Mouse (Mus musculus) liver, embryonic 14.5 days (tissue): ENCODE measurements around the gene Pabpc4. TPM values are rescaled to one million over a fixed set of nuclear protein-coding genes. Genes with fewer than 3 reads are reported as not detected.
"Not testable (repeated sequence)": the region's sequence is repeated elsewhere in the genome, so short reads cannot be mapped to it uniquely, and the experiment has no call there.

Experiments
- ATAC-seq: fragments of 200-750 bp; cut with Nextera tagmentation; 2 replicates; pipeline ENCODE4 v1.8.0; 2017; ENCODE audit warnings: moderate number of reproducible peaks, mild to moderate bottlenecking, moderate library complexity; ENCODE audit not compliant: insufficient read depth
- DNase-seq, 3 experiments: peaks; one replicate each; pipeline ENCODE4 v3.0.0-alpha.2; 2012 to 2013; ENCODE audit warnings: low read depth in 3 of 3, low spot score in 3 of 3
- H3K27ac ChIP-seq: fragments of 300-500 bp; sonication (generic); 2 replicates; pipeline ENCODE4 v1.5.1; 2014; ENCODE audit warnings: moderate library complexity, mild to moderate bottlenecking, control low read depth, inconsistent platforms
- H3K27me3 ChIP-seq: fragments of 300-500 bp; sonication (generic); 2 replicates; pipeline ENCODE4 v1.6.1; 2014; ENCODE audit warnings: mild to moderate bottlenecking, low read length, moderate library complexity; ENCODE audit not compliant: control insufficient read depth, insufficient read depth
- H3K36me3 ChIP-seq: fragments of 300-500 bp; sonication (generic); replicated peaks from 2 replicates; pipeline ENCODE4 v1.6.1; 2014; ENCODE audit warnings: low read depth; ENCODE audit not compliant: control insufficient read depth, insufficient read depth
- H3K4me1 ChIP-seq, 2 experiments: fragments of 200-500 bp in 1 of 2; fragments of 300-500 bp in 1 of 2; sonication (generic) in 1 of 2; replicated peaks; 2 replicates each; pipeline ENCODE4 v1.6.1; 2012 to 2014; ENCODE audit warnings: antibody characterized with exemption in 1 of 2, inconsistent platforms in 1 of 2, low read length in 1 of 2; ENCODE audit not compliant: control insufficient read depth in 2 of 2, insufficient read depth in 2 of 2
- H3K4me2 ChIP-seq: fragments of 300-500 bp; sonication (generic); 2 replicates; pipeline ENCODE4 v1.6.1; 2014; ENCODE audit warnings: low read depth, mild to moderate bottlenecking, control low read depth, moderate library complexity
- H3K4me3 ChIP-seq, 2 experiments: fragments of 200-500 bp in 1 of 2; fragments of 300-500 bp in 1 of 2; sonication (generic) in 1 of 2; 2 replicates each; pipeline ENCODE4 v1.5.1; 2012 to 2014; ENCODE audit warnings: low read depth in 2 of 2, low read length in 2 of 2, mild to moderate bottlenecking in 2 of 2, control low read depth in 1 of 2, inconsistent platforms in 1 of 2, moderate library complexity in 1 of 2; ENCODE audit not compliant: insufficient read depth in 1 of 2
- H3K9ac ChIP-seq: fragments of 300-500 bp; sonication (generic); replicated peaks from 2 replicates; pipeline ENCODE4 v1.6.1; 2014; ENCODE audit warnings: mild to moderate bottlenecking, control low read depth, moderate library complexity
- H3K9me3 ChIP-seq: fragments of 300-500 bp; sonication (generic); 2 replicates; pipeline ENCODE4 v1.6.1; 2016; ENCODE audit warnings: low read length, mixed read lengths; ENCODE audit not compliant: control insufficient read depth
- CTCF ChIP-seq: IDR thresholded peaks from 2 replicates; pipeline ENCODE4 v1.5.1; 2016; ENCODE audit warnings: antibody characterized with exemption, low read depth, control low read depth
- EP300 ChIP-seq: IDR thresholded peaks from 2 replicates; pipeline ENCODE4 v1.6.1; 2016; ENCODE audit warnings: antibody characterized with exemption, low read depth
- WGBS: fragments of 180-500 bp; shearing (Covaris S2); extraction: QIAGEN DNeasy Blood & Tissue Kit; methylation state at CpG from one replicate; pipeline ENCODE4 v1.1.7; 2014; ENCODE audit not compliant: insufficient replicate concordance; 5-methylcytosine and 5-hydroxymethylcytosine counted together
- polyA plus RNA-seq, 2 experiments: library from polyadenylated mRNA; depleted of rRNA in 1 of 2; stranded (reverse) in 1 of 2; unstranded in 1 of 2; fragments of >200 nt; fragmentation: Nextera tagmentation in 1 of 2; extraction: Ambion mirVana in 1 of 2; gene quantifications; 2 replicates each; pipeline versions ENCODE4 v1.2.1 to v1.2.3; 2012 to 2014

Pabpc4 gene
- polyA plus RNA-seq, 2 experiments, result 101 to 209 TPM

- no peak for TF ChIP-seq CTCF
- TF ChIP-seq EP300, result no peak
- Histone ChIP-seq H3K36me3 (no peaks in the 10 kb centered on the region), H3K9me3 (no peaks in the 10 kb centered on the region), H3K27me3 (no peaks in the 10 kb centered on the region), H3K4me2 (no peak overlapping the region), H3K9ac (no peak overlapping the region), H3K27ac (no peak overlapping the region), H3K4me3 (no peak overlapping the region), H3K4me1 (peaks cover 0 to 7% of the 10 kb centered on the region in 2 experiments; a peak in 2 of 4 replicates)
- DNase-seq (no peak), ATAC-seq (no peak)
- 74% methylated on average over 7 of the region's 7 CpGs for WGBS
Measured at GRCm38 (mm10) chr4:123311845-123312244, 49.7 kb downstream of the Pabpc4 start.

- Histone ChIP-seq H3K4me2 (no peak overlapping the region), H3K9ac (no peak overlapping the region), H3K27ac (no peak overlapping the region), H3K4me1 (peaks cover 0 to 7% of the 10 kb centered on the region in 2 experiments; a peak in 2 of 4 replicates), H3K9me3 (no peaks in the 10 kb centered on the region), H3K4me3 (no peak overlapping the region), H3K27me3 (no peaks in the 10 kb centered on the region), H3K36me3 (no peaks in the 10 kb centered on the region)
- peak; percentile 42 for ATAC-seq
- WGBS, result 16% methylated on average over 6 of the region's 6 CpGs
- TF ChIP-seq EP300 (no peak), CTCF (no peak)
- no peak for DNase-seq
Measured at GRCm38 (mm10) chr4:123313010-123313409, 50.9 kb downstream of the Pabpc4 start.

GRCm38 (mm10) chr4:123314497-123314896 lies 52.3 kb downstream of the Pabpc4 start:
- Histone ChIP-seq H3K9me3 (no peaks in the 10 kb centered on the region), H3K36me3 (no peaks in the 10 kb centered on the region), H3K4me3 (no peak overlapping the region), H3K27ac (no peak overlapping the region), H3K27me3 (no peaks in the 10 kb centered on the region), H3K4me2 (no peak overlapping the region), H3K9ac (no peak overlapping the region), H3K4me1 (peaks cover 0 to 7% of the 10 kb centered on the region in 2 experiments; a peak in 2 of 4 replicates)
- 59% methylated on average over 3 of the region's 3 CpGs for WGBS
- ATAC-seq, result no peak
- TF ChIP-seq CTCF, result no peak
- no peak for TF ChIP-seq EP300
- no peak for DNase-seq

DNA sequence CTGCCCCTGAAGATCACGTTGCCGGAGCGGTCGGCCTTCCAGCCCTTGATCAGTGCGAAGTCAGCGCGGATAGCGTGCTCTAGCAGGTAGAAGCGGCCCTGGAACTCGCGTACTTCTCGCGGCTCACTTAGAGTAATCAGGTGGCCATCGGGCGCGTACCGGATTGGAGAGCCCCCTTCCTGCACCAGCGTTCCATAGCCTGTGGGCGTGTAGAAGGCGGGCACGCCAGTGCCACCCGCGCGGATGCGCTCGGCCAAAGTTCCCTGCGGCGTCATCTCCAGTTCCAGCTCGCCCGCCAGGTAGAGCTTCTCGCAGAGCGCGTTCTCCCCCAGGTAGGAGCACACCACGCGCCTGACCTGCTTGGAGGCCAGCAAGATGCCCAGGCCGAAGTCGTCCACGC lies 60.8 kb downstream of the Pabpc4 start:
- not testable (repeated sequence) for H3K9ac ChIP-seq, ATAC-seq, H3K4me2 ChIP-seq, H3K36me3 ChIP-seq, H3K27ac ChIP-seq, H3K27me3 ChIP-seq, H3K4me3 ChIP-seq, H3K9me3 ChIP-seq, DNase-seq, H3K4me1 ChIP-seq
- 18% methylated on average over 27 of the region's 38 CpGs for WGBS

GRCm38 (mm10) chr4:123323534-123323933 lies 61.4 kb downstream of the Pabpc4 start, which contains the start of gene Oxct2a:
Oxct2a (minus strand) TSS chr4:123323634.
- Histone ChIP-seq H3K9ac (no peak within 1 kb of the TSS), H3K4me1 (no peaks in the 10 kb centered on the region), H3K36me3 (no peaks in the 10 kb centered on the region), H3K9me3 (no peaks in the 10 kb centered on the region), H3K4me2 (no peak within 1 kb of the TSS), H3K27me3 (peaks cover 5% of the 10 kb centered on the region), H3K4me3 (no peak within 1 kb of the TSS), H3K27ac (no peak within 1 kb of the TSS)
- DNase-seq, result no peak
- ATAC-seq, result no peak
- 27% methylated on average over 13 of the region's 13 CpGs for WGBS
- TF ChIP-seq CTCF (no peak), EP300 (no peak)

DNA sequence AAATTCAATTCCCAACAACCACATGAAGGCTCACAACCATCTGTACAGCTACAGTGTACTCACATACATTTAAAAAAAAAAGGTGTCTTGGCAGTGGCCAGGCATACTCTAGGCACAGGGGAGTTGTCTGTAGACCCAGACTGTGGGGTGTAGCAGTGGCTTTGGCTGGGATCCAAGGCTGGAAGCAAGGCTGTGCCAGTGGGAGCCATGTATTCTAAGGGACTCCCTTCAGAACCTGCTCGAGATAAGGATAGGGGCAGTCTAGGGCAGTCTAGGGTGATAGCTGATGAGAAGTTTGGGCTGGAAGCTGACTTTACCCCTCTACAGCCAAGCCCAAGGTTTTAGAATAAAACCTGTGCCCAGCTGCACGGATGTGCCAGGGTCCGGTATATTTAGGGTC lies 63.9 kb downstream of the Pabpc4 start:
- Histone ChIP-seq H3K4me2 (no peak overlapping the region), H3K27ac (no peak overlapping the region), H3K27me3 (peaks cover 5% of the 10 kb centered on the region), H3K36me3 (no peaks in the 10 kb centered on the region), H3K9me3 (no peaks in the 10 kb centered on the region), H3K4me3 (no peak overlapping the region), H3K9ac (no peak overlapping the region), H3K4me1 (no peaks in the 10 kb centered on the region)
- no peak for TF ChIP-seq EP300
- TF ChIP-seq CTCF, result no peak
- ATAC-seq (no peak), DNase-seq (no peak)
- 69% methylated on average over 3 of the region's 3 CpGs for WGBS
